Mouse (Mus musculus) liver, postnatal 0 days (tissue): ENCODE measurements around the gene Med23.

Source experiments
- CTCF ChIP-seq: sonication (generic); IDR thresholded peaks from 2 replicates; pipeline ENCODE4 v1.5.1; 2016; ENCODE audit warnings: antibody characterized with exemption, low read depth
- EP300 ChIP-seq: IDR thresholded peaks from 2 replicates; pipeline ENCODE4 v1.6.1; 2016; ENCODE audit warnings: antibody characterized with exemption, low read depth, mild to moderate bottlenecking

- no peak for TF ChIP-seq EP300
- no peak for TF ChIP-seq CTCF
Measured at GRCm38 (mm10) chr10:24825456-24826081, 44.2 kb upstream of the Med23 start.
